Mouse (Mus musculus) ES-CJ7 (cell line): ENCODE data around the gene Hebp1.

ENCODE experiments used
- DNase-seq: peaks from one replicate; pipeline ENCODE4 v3.0.0; 2011; ENCODE audit warnings: low read depth, low spot score

The Hebp1 gene

GRCm38 (mm10) chr6:135197921-135198532 is at the start of gene Hebp1, which contains the start of gene Fam234b:
Hebp1 (minus strand) TSS chr6:135198022.
Fam234b (plus strand) TSS chr6:135197977.
- peak; percentile 76 for DNase-seq

- no peak for DNase-seq
Measured at GRCm38 (mm10) chr6:135245586-135245985, 47.8 kb upstream of the Hebp1 start.

- no peak for DNase-seq
Measured at GRCm38 (mm10) chr6:135240361-135240760, 42.5 kb upstream of the Hebp1 start.

- DNase-seq: peak; percentile 52
Measured at GRCm38 (mm10) chr6:135238211-135238610, 40.4 kb upstream of the Hebp1 start.

GRCm38 (mm10) chr6:135237326-135237725 is 39.5 kb upstream of the Hebp1 start:
- no peak for DNase-seq

- DNase-seq: no peak
Measured at GRCm38 (mm10) chr6:135236576-135236975, 38.8 kb upstream of the Hebp1 start.

- no peak for DNase-seq
Measured at GRCm38 (mm10) chr6:135235742-135236141, 37.9 kb upstream of the Hebp1 start.

GRCm38 (mm10) chr6:135232443-135233182 is 34.8 kb upstream of the Hebp1 start:
- DNase-seq: no peak

- DNase-seq: no peak
Measured at GRCm38 (mm10) chr6:135230586-135230985, 32.8 kb upstream of the Hebp1 start.

- no peak for DNase-seq
Measured at GRCm38 (mm10) chr6:135228465-135228941, 30.7 kb upstream of the Hebp1 start.

- DNase-seq: no peak
Measured at GRCm38 (mm10) chr6:135223786-135224416, 26.1 kb upstream of the Hebp1 start.

- DNase-seq: no peak
Measured at GRCm38 (mm10) chr6:135219916-135220315, 22.1 kb upstream of the Hebp1 start.

GRCm38 (mm10) chr6:135218330-135218729 is 20.5 kb upstream of the Hebp1 start:
- no peak for DNase-seq

- DNase-seq: no peak
Measured at GRCm38 (mm10) chr6:135212666-135213065, 14.8 kb upstream of the Hebp1 start.

GRCm38 (mm10) chr6:135211169-135211568 is 13.3 kb upstream of the Hebp1 start:
- no peak for DNase-seq

- DNase-seq: no peak
Measured at GRCm38 (mm10) chr6:135206909-135207308, 9.1 kb upstream of the Hebp1 start.

- DNase-seq: no peak
Measured at GRCm38 (mm10) chr6:135205802-135206201, 8.0 kb upstream of the Hebp1 start.

GRCm38 (mm10) chr6:135204869-135205268 is 7.0 kb upstream of the Hebp1 start:
- DNase-seq: no peak

GRCm38 (mm10) chr6:135203737-135204136 is 5.9 kb upstream of the Hebp1 start:
- DNase-seq: no peak

- peak; percentile 47 for DNase-seq
Measured at GRCm38 (mm10) chr6:135202668-135203067, 4.8 kb upstream of the Hebp1 start.

GRCm38 (mm10) chr6:135200122-135200957 is 2.5 kb upstream of the Hebp1 start:
- DNase-seq: no peak

- no peak for DNase-seq
Measured at GRCm38 (mm10) chr6:135198726-135199125, 904 bp upstream of the Hebp1 start.
